Mouse (Mus musculus) frontal cortex, postnatal 10 days (tissue): ENCODE data around the gene Spen.

Source experiments
- DNase-seq, 2 experiments: peaks; one replicate each; pipeline ENCODE4 v3.0.0; 2022; ENCODE audit warnings: low spot score in 2 of 2, mixed read lengths in 1 of 2

The Spen gene

GRCm38 (mm10) chr4:141421423-141421822 is 117.0 kb downstream of the Spen start:
- DNase-seq = no peak

DNA sequence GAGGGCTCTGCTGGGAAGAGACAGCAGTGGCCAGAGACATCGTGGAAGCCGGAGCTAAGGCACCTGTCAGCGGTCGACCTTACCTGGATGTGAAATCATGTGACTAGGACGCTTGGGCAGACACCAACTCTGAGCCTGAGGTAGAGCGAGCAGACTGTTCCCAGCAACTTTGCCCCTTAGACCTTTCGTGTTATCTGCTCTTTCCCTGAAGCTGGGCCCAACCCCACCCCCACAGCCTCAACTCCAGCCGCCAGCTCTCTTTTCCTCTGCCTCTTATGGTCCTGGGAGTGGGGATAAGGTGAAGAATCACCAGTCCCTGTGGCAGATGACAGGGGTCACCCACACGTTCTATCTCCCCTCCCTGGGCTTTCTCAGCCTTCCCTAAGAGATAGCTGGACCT is 117.5 kb downstream of the Spen start:
- DNase-seq = no peak

GRCm38 (mm10) chr4:141420192-141420829 is 118.1 kb downstream of the Spen start, which contains the start of gene Hspb7:
TSS of gene Hspb7 (plus strand) at chr4:141420779.
- no peak for DNase-seq

DNA sequence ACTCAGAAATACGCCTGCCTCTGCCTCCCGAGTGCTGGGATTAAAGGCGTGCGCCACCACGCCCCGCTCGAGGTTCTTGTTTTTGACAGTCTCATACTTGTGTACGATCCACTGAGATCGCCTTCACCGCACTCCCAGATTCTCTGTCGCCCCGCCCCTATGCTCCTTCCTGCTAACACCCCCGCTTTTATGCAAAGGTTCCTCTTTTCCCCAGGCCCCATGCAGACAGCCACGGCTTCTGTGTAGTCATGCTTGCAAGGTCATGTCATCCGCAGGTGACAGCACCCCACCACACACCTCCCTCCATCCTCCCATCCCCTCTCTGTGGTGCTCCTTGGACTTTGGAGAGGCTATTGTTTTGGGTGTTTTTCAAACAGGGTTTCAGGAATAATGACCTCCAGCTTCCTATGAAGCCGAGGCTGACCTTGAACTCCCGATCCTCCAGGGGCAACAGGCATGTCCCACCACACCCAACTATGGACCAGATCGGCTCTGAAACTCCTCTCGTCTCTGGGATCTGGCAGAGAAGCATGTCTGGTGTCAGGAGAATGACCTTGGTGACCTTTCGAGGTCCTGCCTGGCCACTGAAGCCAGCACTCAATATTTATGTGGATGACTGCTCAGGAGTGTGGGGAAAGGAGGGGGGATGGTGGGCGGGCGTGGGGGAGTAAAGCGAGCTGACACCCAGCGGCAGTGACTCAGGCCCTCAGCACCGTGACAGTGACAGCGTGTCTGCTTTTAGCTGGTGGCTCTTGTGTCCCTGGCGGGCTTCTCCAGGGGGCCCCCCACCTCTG is 118.8 kb downstream of the Spen start:
- DNase-seq = no peak
